Mouse (Mus musculus) ovary, postnatal 10 days (tissue): ENCODE results near the gene Slc15a3.
A peak's percentile ranks its signal among the peaks of the same experiment; 100 is the strongest.

Experiments used
- DNase-seq: peaks from one replicate; pipeline ENCODE4 v3.0.0; 2022; ENCODE audit warnings: low spot score

Gene Slc15a3

GRCm38 (mm10) chr19:10869886-10870527 is 30.5 kb downstream of the Slc15a3 start, which contains the start of gene Tmem132a:
Gene Tmem132a, minus strand, starts transcription at chr19:10869940.
- no peak for DNase-seq

DNA sequence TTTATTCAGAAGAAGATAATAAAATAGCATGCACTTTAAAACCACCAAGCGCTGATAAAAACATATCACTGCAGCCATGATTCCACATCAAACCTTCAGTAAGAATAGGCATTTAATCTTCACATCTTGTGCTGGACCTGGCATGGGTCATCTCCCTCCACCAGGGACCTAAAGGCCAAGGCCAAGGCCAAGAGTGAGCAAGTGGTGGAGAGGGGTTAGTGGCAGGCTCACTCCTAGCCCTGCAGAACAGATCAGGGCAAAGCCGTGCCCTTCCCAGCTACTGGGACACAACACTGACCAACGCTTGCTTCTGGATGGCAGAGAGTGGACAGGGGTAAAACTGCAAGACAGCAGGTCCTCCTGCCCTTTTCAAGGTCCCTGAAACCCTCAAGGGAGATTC is 31.1 kb downstream of the Slc15a3 start:
- no peak for DNase-seq

DNA sequence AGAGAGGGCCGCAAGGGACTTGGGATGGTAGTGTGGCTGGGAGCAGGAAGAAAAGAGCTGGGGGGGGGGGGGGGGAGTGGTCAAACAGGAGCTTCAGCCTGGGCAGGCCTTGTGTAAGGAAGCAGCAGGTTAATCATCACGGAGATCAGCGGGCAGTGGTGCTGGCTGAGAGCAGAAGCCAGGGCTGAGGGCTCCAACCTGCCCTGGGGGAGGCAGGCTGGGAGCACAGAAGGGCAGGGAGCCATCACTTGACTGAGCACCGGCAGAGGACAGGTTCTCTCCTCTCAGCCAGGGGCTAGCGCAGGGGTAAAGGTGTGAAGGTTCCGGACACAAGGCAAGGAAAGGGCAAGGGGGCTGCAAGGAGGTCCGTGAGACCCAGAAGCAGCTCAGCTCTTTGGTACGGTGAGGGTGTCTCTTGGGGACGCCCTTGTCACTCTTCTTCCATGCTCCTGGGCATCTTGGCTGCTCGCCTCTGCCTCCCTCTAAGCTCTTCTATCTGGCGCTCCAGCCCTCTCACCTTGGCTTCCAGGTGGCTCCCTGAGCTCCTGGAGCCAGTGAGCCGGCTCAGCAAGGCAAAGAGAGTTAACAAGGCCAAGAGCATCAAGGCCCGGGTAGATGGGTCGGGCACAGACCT is 31.9 kb downstream of the Slc15a3 start:
- no peak for DNase-seq

DNA sequence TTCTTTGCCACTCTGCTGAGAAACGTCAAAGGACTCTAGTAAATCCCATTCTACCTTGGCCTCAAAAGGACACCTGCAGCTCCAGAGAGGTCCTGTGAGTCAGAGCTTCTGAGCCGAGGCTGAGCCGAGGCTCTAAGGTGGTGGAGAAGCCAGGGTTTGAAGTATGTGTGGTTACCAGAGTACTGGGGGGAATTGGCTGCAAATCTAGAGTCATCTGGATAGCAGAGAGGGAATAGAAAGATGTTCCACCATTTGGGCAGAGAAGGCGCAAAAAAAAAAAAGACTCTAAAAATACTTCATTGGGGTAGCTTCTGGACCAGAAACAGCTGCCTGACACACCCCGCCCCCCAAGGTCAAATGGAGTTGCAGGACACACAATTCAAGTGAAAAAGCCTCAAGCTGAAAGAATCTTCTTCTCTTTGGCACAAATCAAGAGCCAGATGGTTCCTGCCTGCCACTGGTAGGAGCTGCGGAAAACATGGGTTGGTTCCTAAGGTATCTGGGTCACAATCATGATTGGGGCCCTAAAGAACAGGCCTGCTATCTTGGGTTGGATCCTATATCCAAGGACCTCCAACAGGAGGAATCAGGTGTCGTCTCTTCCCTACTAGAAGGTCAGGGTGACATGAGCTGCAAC is 38.8 kb downstream of the Slc15a3 start:
- DNase-seq = no peak

- no peak for DNase-seq
Observed at GRCm38 (mm10) chr19:10880085-10880974, 40.8 kb downstream of the Slc15a3 start.

DNA sequence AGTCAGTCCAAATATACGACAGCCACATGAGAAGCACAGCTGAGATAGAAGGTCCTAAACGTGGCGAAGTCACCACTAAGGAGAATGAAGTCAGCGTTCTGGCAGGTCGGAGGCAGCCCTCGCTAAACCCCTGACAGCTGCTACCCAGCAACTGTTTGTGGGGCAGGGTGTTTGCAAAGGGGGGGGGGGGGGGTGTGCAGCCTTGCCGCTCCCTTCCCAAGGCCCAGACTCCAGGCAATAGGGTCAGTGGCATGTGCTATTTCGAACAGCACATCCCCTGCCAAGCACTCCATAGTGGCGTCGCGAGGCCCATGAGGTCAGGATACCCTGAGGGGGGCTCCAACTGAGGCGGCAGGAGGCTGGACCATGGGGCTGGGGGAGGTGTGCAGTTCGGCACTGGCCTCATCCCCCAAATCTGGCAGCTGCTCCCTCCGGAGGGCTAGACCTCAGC is 41.5 kb downstream of the Slc15a3 start:
- no peak for DNase-seq

- DNase-seq = peak; percentile 83
Observed at GRCm38 (mm10) chr19:10881426-10882154, 42.1 kb downstream of the Slc15a3 start, which contains the start of gene Tmem109. Gene Tmem109, minus strand, starts transcription at chr19:10882001.

DNA sequence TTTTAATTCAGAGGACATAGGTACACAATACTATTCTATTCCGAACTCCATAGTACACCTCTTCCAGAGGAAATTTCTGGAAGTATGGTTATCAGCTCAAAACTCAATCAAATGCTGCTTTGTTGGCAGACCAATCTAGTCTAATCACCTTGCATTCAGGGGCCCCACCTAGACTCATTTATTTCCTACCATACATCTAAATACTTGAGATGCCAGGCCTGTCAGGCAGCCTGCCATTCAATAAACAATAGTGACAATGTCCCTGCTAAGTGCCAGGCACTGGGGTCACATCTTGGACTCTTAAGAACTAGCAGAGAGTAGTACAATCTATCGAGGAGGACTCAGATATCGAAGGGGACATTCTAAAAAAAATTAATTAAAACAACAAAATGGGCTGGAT is 52.7 kb downstream of the Slc15a3 start:
- no peak for DNase-seq

GRCm38 (mm10) chr19:10895016-10895528 is 55.5 kb downstream of the Slc15a3 start, which contains the start of gene Prpf19:
Gene Prpf19, plus strand, starts transcription at chr19:10895231.
- peak; percentile 88 for DNase-seq

DNA sequence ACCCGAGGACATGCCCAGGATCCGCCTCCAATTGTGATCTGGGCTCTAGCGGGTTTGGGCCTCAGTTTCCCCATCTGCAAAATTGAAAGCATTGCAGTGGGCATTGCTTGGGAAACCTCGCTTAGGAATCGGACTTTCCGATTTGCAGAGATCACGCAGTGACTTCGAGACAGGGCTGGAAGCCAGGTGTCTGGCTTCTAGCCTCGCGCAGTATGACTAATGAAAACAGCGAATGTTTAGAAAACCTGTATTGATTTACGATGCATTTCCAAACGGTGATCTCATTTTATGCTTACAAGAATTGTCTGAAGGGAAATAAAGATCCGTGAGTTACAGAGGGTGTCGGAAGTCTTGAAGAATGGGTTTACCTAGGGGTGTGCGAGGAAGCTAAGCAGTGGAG is 56.2 kb downstream of the Slc15a3 start:
- DNase-seq = no peak

- DNase-seq = no peak
Observed at GRCm38 (mm10) chr19:10896849-10897248, 57.3 kb downstream of the Slc15a3 start.

- DNase-seq = no peak
Observed at GRCm38 (mm10) chr19:10897491-10897890, 58.0 kb downstream of the Slc15a3 start.

DNA sequence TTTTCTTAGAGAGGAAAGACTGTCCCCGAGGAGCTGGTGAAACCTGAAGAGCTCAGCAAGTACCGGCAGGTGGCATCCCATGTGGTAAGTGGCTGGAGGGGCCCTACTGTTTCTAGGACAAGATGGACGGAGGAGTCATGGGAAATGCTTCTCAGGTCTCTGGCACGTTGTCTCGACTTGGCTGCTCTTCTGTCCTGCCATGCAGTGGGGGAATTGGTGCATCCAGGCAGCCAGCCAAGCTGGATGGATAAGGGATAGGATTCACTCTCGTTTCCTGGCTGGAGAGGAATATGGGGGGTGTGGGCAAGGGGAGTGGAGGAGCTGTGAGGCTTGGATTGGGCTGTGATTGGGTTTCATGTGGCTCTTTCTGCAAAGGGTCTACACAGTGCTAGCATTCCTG is 60.8 kb downstream of the Slc15a3 start:
- DNase-seq = no peak

- DNase-seq = no peak
Observed at GRCm38 (mm10) chr19:10901046-10901445, 61.5 kb downstream of the Slc15a3 start.

DNA sequence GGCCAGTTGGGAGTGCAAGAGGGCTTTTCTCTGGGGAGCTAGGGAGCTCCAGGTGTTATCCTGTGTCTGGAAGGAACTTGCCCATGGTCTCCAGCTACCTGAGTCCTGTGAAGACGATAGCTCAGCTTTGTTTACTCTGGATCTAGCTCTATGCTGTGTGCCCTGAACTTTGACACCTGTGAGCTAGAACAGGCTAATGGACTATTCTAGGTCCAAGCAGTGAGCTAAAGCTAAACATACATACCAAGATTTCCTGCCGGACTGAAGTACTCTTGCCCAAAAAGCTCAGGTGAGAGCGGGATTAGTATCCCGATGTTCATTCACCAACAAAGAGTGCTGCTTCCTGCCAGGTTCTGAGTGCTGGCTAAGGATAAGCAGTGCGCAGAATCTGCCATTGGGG is 65.0 kb downstream of the Slc15a3 start:
- no peak for DNase-seq

DNA sequence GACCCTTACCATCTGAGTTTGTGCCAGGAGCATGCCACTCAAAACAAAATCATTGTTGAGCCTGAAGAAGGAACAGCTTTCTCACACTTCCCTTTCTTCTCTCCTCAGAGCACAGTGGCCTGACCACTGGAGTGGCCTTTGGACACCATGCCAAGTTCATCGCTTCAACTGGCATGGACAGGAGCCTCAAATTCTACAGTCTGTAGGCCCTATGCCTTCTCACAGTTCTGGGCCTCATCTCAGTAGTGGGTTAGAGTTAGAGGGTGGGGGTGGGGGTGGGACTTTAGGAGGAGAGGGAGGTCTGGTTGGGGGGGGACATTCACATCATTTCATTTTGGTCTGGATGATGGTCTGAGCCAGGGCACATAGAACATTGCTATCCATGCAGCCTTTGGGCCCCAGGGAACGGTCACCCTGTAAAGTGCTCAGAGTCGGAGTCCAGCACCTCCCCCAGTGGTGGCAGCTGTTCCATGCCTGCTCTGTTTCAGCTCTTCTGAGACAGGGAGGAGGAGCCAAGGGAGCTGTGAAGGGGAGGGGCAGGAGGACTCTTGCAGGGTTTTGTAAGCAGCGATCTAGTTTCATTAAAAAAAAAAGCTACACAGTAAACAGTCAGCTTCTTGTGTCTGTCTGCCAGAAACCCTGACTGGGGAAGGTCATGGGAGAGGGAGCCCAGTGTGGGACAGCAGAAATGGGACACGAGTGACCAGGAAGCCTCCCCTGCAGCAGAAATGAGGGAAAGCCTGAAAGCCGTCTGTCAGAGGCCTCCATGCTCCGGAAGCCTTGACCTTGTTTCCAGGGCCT is 65.6 kb downstream of the Slc15a3 start:
- peak; percentile 26 for DNase-seq

DNA sequence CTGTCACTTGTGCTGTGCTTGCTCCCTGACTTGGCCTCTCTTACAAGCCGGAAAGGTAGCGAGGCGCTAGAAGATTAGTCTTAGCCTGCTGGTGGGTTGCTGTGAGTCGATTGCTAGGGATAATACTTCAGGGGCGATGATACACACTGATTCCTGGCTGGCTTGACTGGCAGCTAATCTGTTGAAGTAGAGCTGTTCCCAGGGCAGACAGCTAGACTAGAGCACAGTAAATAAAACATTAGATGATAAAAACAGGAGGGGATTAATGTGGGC is 66.1 kb downstream of the Slc15a3 start:
- no peak for DNase-seq

DNA sequence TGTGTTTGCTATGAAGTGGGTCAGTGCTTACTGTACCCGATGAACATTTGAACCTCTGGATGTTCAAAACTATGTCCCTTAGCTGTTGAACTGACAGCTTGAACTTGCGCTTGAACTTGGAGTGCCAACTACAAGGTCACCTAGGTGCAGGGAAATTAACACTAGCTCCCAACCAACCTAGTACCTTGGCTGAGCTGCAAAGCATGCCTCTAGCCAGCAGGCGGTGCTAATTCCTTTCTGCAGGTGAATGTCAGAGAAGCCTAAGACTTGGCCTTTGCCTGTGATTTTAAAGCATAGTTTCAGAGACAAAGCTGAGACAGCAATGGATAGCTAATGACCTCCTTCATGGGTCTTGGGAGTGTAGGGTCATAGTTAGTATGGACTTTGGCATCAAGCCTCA is 68.4 kb downstream of the Slc15a3 start:
- no peak for DNase-seq
